11 mouse cellular contexts compared by ENCODE assay signal in the genomic region with DNA sequence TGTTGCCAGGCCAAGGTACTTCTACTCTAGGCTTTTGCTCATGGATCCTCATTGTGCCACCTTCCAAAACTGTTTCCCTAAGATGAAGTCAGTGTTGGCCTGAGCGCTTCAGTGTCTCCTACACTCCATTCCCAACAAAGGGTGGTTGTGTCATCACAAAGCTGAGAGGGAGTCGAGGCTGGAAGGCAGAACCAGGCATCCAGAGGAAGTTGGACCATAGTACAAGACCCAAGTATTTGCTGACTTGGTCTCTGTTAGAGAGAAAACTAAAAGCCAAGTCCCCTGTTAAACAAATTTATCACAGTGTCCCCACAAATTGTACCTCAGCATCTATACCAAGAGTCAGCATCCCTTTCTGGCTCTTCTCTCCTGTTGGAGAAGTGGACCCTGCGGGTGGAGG. TPM values are rescaled to one million over a fixed set of nuclear protein-coding genes. Genes with fewer than 3 reads are reported as not detected.
DNase-seq lines count a peak whose midpoint lies in the region; ATAC-seq lines count a peak whose summit lies in the region.
"Had no signal": no experiment of that assay in that cellular context is flagged by ENCODE, and none has a peak within 500 bp of the region (broad histone marks: within the 10 kb centered on the region; RNA-seq: fewer than 3 reads in every experiment).

Gcc1 (minus strand) TSS at position 101 of the 400 bp plus-strand sequence.

- H3K36me3 ChIP-seq in liver, embryonic 15.5 days (replicated peaks) = peaks cover 36% of the 10 kb centered on the region
- peaks cover 28% of the 10 kb centered on the region for H3K36me3 ChIP-seq in forebrain, embryonic 13.5 days (ENCODE audit: poor library complexity, severe bottlenecking)
- peaks cover 18% of the 10 kb centered on the region for H3K36me3 ChIP-seq in liver, embryonic 16.5 days (ENCODE audit: control insufficient read depth, insufficient read depth)

- H3K4me1 ChIP-seq in liver, embryonic 15.5 days (replicated peaks) = peaks cover 50% of the 10 kb centered on the region
- peaks cover 14% of the 10 kb centered on the region for H3K4me1 ChIP-seq in forebrain, embryonic 13.5 days
- peaks cover 24% of the 10 kb centered on the region for H3K4me1 ChIP-seq in liver, embryonic 16.5 days (ENCODE audit: control insufficient read depth, low read depth, low read length)

- intact Hi-C loops in gastrocnemius, postnatal 36 days (cut with DNase I) = no loop called here

- 0 out of 2 replicates have a peak within 1 kb of the TSS, but pooled peaks have one; percentile 7 for H3K27ac ChIP-seq in liver, embryonic 15.5 days (replicated peaks)
- no peak within 1 kb of the TSS for H3K27ac ChIP-seq in forebrain, embryonic 13.5 days
- H3K27ac ChIP-seq in liver, embryonic 16.5 days (ENCODE audit: low read length) = 0 out of 2 replicates have a peak within 1 kb of the TSS, but pooled peaks have one; percentile 22
- H3K27ac ChIP-seq: intestine, embryonic 15.5 days had no signal

- H3K4me3 ChIP-seq in liver, embryonic 15.5 days (replicated peaks) = no peak within 1 kb of the TSS
- no peak within 1 kb of the TSS for H3K4me3 ChIP-seq in forebrain, embryonic 13.5 days
- H3K4me3 ChIP-seq in liver, embryonic 16.5 days (ENCODE audit: low read depth, low read length) = no peak within 1 kb of the TSS
- H3K4me3 ChIP-seq: intestine, embryonic 15.5 days had no signal

- 83% methylated on average over 3 of the region's 3 CpGs for WGBS in liver, embryonic 15.5 days (ENCODE audit: insufficient replicate concordance)
- 95% methylated on average over 3 of the region's 3 CpGs for WGBS in forebrain, embryonic 13.5 days
- WGBS in liver, embryonic 16.5 days (ENCODE audit: insufficient replicate concordance) = 78% methylated on average over 3 of the region's 3 CpGs

- no peaks in the 10 kb centered on the region for H3K9me3 ChIP-seq in liver, embryonic 15.5 days (replicated peaks)
- H3K9me3 ChIP-seq in forebrain, embryonic 13.5 days (replicated peaks) = no peaks in the 10 kb centered on the region
- no peaks in the 10 kb centered on the region for H3K9me3 ChIP-seq in liver, embryonic 16.5 days (replicated peaks; ENCODE audit: control insufficient read depth, low read length)
- H3K9me3 ChIP-seq: intestine, embryonic 15.5 days had no signal

- H3K9ac ChIP-seq in liver, embryonic 15.5 days = no peak within 1 kb of the TSS
- H3K9ac ChIP-seq in forebrain, embryonic 13.5 days = no peak within 1 kb of the TSS
- H3K9ac ChIP-seq in liver, embryonic 16.5 days (ENCODE audit: low read depth, low read length) = no peak within 1 kb of the TSS
- H3K9ac ChIP-seq: intestine, embryonic 15.5 days had no signal

- ATAC-seq in liver, embryonic 15.5 days (ENCODE audit: insufficient read depth) = no peak
- ATAC-seq in forebrain, embryonic 13.5 days = no peak
- ATAC-seq in liver, embryonic 16.5 days (ENCODE audit: low read depth) = no peak
- ATAC-seq: intestine, embryonic 15.5 days had no signal

- no peaks in the 10 kb centered on the region for H3K27me3 ChIP-seq in liver, embryonic 15.5 days
- H3K27me3 ChIP-seq in forebrain, embryonic 13.5 days = no peaks in the 10 kb centered on the region
- no peaks in the 10 kb centered on the region for H3K27me3 ChIP-seq in liver, embryonic 16.5 days (ENCODE audit: control insufficient read depth, insufficient read depth, low read depth, low read length)
- H3K27me3 ChIP-seq: intestine, embryonic 15.5 days had no signal

- no peak for DNase-seq in adrenal gland, adult 18-20 months (ENCODE audit: low spot score in 2 of 2)
- no peak for DNase-seq in adrenal gland, adult (ENCODE audit: inconsistent age in 2 of 2, low spot score in 1 of 2)
- no peak for DNase-seq in liver
- no peak for DNase-seq in cerebellum, postnatal 25 days
- no peak for DNase-seq in gastrocnemius, postnatal 36 days
- DNase-seq: cerebellum, adult 8-10 months; lung, postnatal 36 days had no signal

- no peak within 1 kb of the TSS for H3K4me2 ChIP-seq in liver, embryonic 15.5 days
- H3K4me2 ChIP-seq in forebrain, embryonic 13.5 days = no peak within 1 kb of the TSS
- H3K4me2 ChIP-seq in liver, embryonic 16.5 days (ENCODE audit: low read depth, low read length) = no peak within 1 kb of the TSS
- H3K4me2 ChIP-seq: intestine, embryonic 15.5 days had no signal

RNA-seq across cellular contexts. Expression of gene Gcc1, which starts in this region (rescaled TPM):
- 10 to 100 TPM; 15.2 to 18.1 TPM for total RNA-seq in adrenal gland, adult 18-20 months (2021)
- polyA plus RNA-seq in liver, embryonic 15.5 days (2015; fragmentation: Nextera tagmentation; extraction: Ambion mirVana) = 3.6 TPM in 2 replicates
- polyA plus RNA-seq in forebrain, embryonic 13.5 days (2015; fragmentation: Nextera tagmentation; extraction: Ambion mirVana) = 11.4 and 12.9 TPM in 2 replicates
- polyA plus RNA-seq in liver, embryonic 16.5 days (2015; fragmentation: Nextera tagmentation; extraction: Ambion mirVana) = 3.7 and 4.4 TPM in 2 replicates
- total RNA-seq in gastrocnemius, postnatal 36 days (2021) = 1 to 10 TPM; 4.8 to 5.9 TPM
